ENCODE assay signal across 8 mouse cellular contexts in genomic region chr13:42916194-42917033, GRCm38 (mm10).
DNase-seq lines count a peak whose midpoint lies in the region; ATAC-seq lines count a peak whose summit lies in the region.

No protein-coding gene starts in this region.

- WGBS in forebrain, embryonic 16.5 days = under 1% methylated on average over 73 of the region's 74 CpGs
- WGBS in hindbrain, embryonic 10.5 days = under 1% methylated on average over 74 of the region's 74 CpGs

- peak; percentile 32 for DNase-seq in R1 (ENCODE audit: low read depth, low spot score)
- DNase-seq in cerebellum, adult 18-20 months = peak; percentile 71 to 75
- DNase-seq in hindbrain, embryonic 10.5 days (ENCODE audit: low spot score) = peak; percentile 61
- DNase-seq in layer of hippocampus, postnatal 25 days (ENCODE audit: extremely low spot score in 1 of 2, low spot score in 1 of 2) = peak; percentile 51 to 55
- DNase-seq in lung, postnatal 10 days = peak; percentile 70
- DNase-seq in right cerebral cortex, postnatal 25 days = peak; percentile 74
- no peak for DNase-seq in c-Kit-positive CD71-positive TER-119-positive erythroid progenitor cells, embryonic 14.5 days (ENCODE audit: low spot score)

- H3K4me3 ChIP-seq in forebrain, embryonic 16.5 days (replicated peaks; ENCODE audit: low read length) = peak overlapping the region; percentile 70
- H3K4me3 ChIP-seq in hindbrain, embryonic 10.5 days = peak overlapping the region; percentile 81

- H3K27me3 ChIP-seq in forebrain, embryonic 16.5 days (replicated peaks; ENCODE audit: control insufficient read depth, insufficient read depth, low read length) = no peaks in the 10 kb centered on the region; the same call in 1 of the 2 replicates
- peaks cover 39% of the 10 kb centered on the region for H3K27me3 ChIP-seq in hindbrain, embryonic 10.5 days (ENCODE audit: insufficient read depth, poor library complexity, severe bottlenecking)

- peak overlapping the region; percentile 100 for H3K4me2 ChIP-seq in forebrain, embryonic 16.5 days (ENCODE audit: low read length)

- peak overlapping the region; percentile 74 for H3K9ac ChIP-seq in forebrain, embryonic 16.5 days (replicated peaks; ENCODE audit: low read depth, low read length)

- no peaks in the 10 kb centered on the region for H3K9me3 ChIP-seq in forebrain, embryonic 16.5 days (ENCODE audit: control insufficient read depth, low read length)
- H3K9me3 ChIP-seq in hindbrain, embryonic 10.5 days = no peaks in the 10 kb centered on the region

- peaks cover 28% of the 10 kb centered on the region for H3K4me1 ChIP-seq in forebrain, embryonic 16.5 days (replicated peaks; ENCODE audit: control insufficient read depth, insufficient read depth, low read length)
- H3K4me1 ChIP-seq in hindbrain, embryonic 10.5 days (replicated peaks) = peaks cover 21% of the 10 kb centered on the region

- H3K36me3 ChIP-seq in forebrain, embryonic 16.5 days (ENCODE audit: control insufficient read depth, insufficient read depth) = no peaks in the 10 kb centered on the region
- no peaks in the 10 kb centered on the region for H3K36me3 ChIP-seq in hindbrain, embryonic 10.5 days

- H3K27ac ChIP-seq in forebrain, embryonic 16.5 days (ENCODE audit: low read length) = peak overlapping the region; percentile 50
- peak overlapping the region; percentile 72 for H3K27ac ChIP-seq in hindbrain, embryonic 10.5 days

- ATAC-seq in forebrain, embryonic 16.5 days = peak; percentile 41
